7 mouse cellular contexts compared by ENCODE assay signal in the genomic region with DNA sequence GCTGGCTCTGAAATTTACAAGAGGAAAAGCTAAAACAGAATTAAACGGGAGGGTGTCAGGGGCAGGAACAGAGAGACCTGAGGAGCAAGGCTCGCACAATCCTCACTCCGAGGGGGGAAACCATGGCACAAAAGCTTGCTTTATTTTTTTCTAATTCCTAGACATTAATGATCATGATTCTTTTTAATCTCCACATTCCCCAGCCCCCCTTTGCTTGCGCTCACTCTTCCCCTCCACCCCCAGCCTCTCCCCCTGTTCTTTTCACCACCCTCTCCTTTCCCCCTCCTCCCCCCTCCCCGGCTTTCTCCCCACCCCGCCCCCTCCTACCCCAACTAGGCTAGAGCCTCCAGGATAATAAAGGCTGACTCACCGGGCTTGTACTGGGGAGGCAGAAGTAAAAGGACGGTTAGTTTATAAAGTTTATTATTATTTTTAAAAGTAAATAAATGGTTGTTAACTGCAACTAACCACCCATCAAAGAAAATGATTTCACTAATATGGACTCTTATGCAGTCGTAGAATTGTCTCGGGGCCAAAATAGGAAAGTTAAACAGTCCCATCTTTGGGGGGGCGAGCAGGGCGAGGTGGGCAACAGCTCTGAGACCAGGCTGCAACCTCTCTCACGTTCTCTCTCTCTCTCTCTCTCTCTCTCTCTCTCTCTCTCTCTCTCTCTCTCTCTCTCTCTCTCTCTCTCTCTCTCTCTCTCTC.
DNase-seq lines count a peak whose midpoint lies in the region; ATAC-seq and TF ChIP-seq lines count a peak whose summit lies in the region.

No protein-coding gene starts in this region.

- DNase-seq in lung, postnatal 0 days (ENCODE audit: low spot score) = peak; percentile 28
- DNase-seq in lung, adult 18-20 months = no peak
- DNase-seq in urinary bladder, postnatal 25 days (ENCODE audit: low spot score) = no peak
- DNase-seq in c-Kit-positive CD71-positive TER-119-positive erythroid progenitor cells, embryonic 14.5 days (ENCODE audit: low spot score) = no peak
- DNase-seq in kidney, postnatal 36 days = no peak

- 0 out of 2 replicates have a peak, but pooled peaks cover 14% of the 10 kb centered on the region for H3K27me3 ChIP-seq in lung, postnatal 0 days (replicated peaks; ENCODE audit: insufficient read depth, low read length)
- peaks cover 12% of the 10 kb centered on the region for H3K27me3 ChIP-seq in forebrain, embryonic 16.5 days (replicated peaks; ENCODE audit: control insufficient read depth, insufficient read depth, low read length)
- H3K27me3 ChIP-seq in liver, embryonic 16.5 days (ENCODE audit: control insufficient read depth, insufficient read depth, low read depth, low read length) = peaks cover 40% of the 10 kb centered on the region

- no peak for TF ChIP-seq EP300 in lung, postnatal 0 days (IDR thresholded peaks at IDR 0.05)

- no peak overlapping the region; the same call in 1 of the 2 replicates for H3K27ac ChIP-seq in lung, postnatal 0 days (ENCODE audit: low read length)
- peak overlapping the region; percentile 36; the same call in 1 of the 2 replicates for H3K27ac ChIP-seq in forebrain, embryonic 16.5 days (ENCODE audit: low read length)
- no peak overlapping the region for H3K27ac ChIP-seq in liver, embryonic 16.5 days (ENCODE audit: low read length)

- peaks cover 4% of the 10 kb centered on the region for H3K4me1 ChIP-seq in lung, postnatal 0 days (ENCODE audit: insufficient read depth, low read depth, low read length)
- peaks cover 37% of the 10 kb centered on the region for H3K4me1 ChIP-seq in forebrain, embryonic 16.5 days (replicated peaks; ENCODE audit: control insufficient read depth, insufficient read depth, low read length)
- H3K4me1 ChIP-seq in liver, embryonic 16.5 days (ENCODE audit: control insufficient read depth, low read depth, low read length) = peaks cover 2% of the 10 kb centered on the region

- no peaks in the 10 kb centered on the region for H3K9me3 ChIP-seq in lung, postnatal 0 days (ENCODE audit: low read length)
- H3K9me3 ChIP-seq in forebrain, embryonic 16.5 days (ENCODE audit: control insufficient read depth, low read length) = no peaks in the 10 kb centered on the region
- H3K9me3 ChIP-seq in liver, embryonic 16.5 days (replicated peaks; ENCODE audit: control insufficient read depth, low read length) = no peaks in the 10 kb centered on the region

- H3K4me2 ChIP-seq in lung, postnatal 0 days (replicated peaks; ENCODE audit: low read depth, low read length) = peak overlapping the region; percentile 70
- peak overlapping the region; percentile 77 for H3K4me2 ChIP-seq in forebrain, embryonic 16.5 days (ENCODE audit: low read length)
- H3K4me2 ChIP-seq in liver, embryonic 16.5 days (ENCODE audit: low read depth, low read length) = peak overlapping the region; percentile 67

- H3K36me3 ChIP-seq in lung, postnatal 0 days (ENCODE audit: insufficient read depth, low read length) = no peaks in the 10 kb centered on the region
- H3K36me3 ChIP-seq in forebrain, embryonic 16.5 days (ENCODE audit: control insufficient read depth, insufficient read depth) = no peaks in the 10 kb centered on the region
- no peaks in the 10 kb centered on the region for H3K36me3 ChIP-seq in liver, embryonic 16.5 days (ENCODE audit: control insufficient read depth, insufficient read depth)

- TF ChIP-seq CTCF in lung, postnatal 0 days (IDR thresholded peaks at IDR 0.05) = no peak

- no peak overlapping the region for H3K9ac ChIP-seq in lung, postnatal 0 days (replicated peaks; ENCODE audit: low read depth)
- H3K9ac ChIP-seq in forebrain, embryonic 16.5 days (replicated peaks; ENCODE audit: low read depth, low read length) = no peak overlapping the region
- no peak overlapping the region for H3K9ac ChIP-seq in liver, embryonic 16.5 days (ENCODE audit: low read depth, low read length)

- H3K4me3 ChIP-seq in lung, postnatal 0 days (ENCODE audit: low read depth, low read length) = peak overlapping the region; percentile 47; the same call in 1 of the 2 replicates
- H3K4me3 ChIP-seq in forebrain, embryonic 16.5 days (replicated peaks; ENCODE audit: low read length) = peak overlapping the region; percentile 18
- H3K4me3 ChIP-seq in liver, embryonic 16.5 days (ENCODE audit: low read depth, low read length) = peak overlapping the region; percentile 55

- no peak for ATAC-seq in lung, postnatal 0 days
- ATAC-seq in forebrain, embryonic 16.5 days = 0 out of 2 replicates have a peak, but pooled peaks have one; percentile 12
- ATAC-seq in liver, embryonic 16.5 days (ENCODE audit: low read depth) = no peak

- WGBS in lung, postnatal 0 days = 11% methylated on average over 13 of the region's 13 CpGs
- WGBS in forebrain, embryonic 16.5 days = under 1% methylated on average over 13 of the region's 13 CpGs
- WGBS in liver, embryonic 16.5 days (ENCODE audit: insufficient replicate concordance) = 3% methylated on average over 11 of the region's 13 CpGs
